Mouse (Mus musculus): ENCODE results near the gene Kcnt1. TPM values are rescaled to one million over a fixed set of nuclear protein-coding genes. Genes with fewer than 3 reads are reported as not detected.

The Kcnt1 gene
- total RNA-seq, 2 experiments from 2014 or later = not detected

Other genes with a start within 250 kb of the Kcnt1 start
- not detected in 2 replicates for gene Ccdc183, start 246.1 kb upstream of the Kcnt1 start, total RNA-seq (2015)
- gene Ccdc183, start 246.1 kb upstream of the Kcnt1 start, total RNA-seq (2017) = not detected in 2 replicates
- gene Tmem141, start 241.7 kb upstream of the Kcnt1 start, total RNA-seq (2015) = 8.4 and 19.2 TPM in 2 replicates
- 18.5 and 25.2 TPM in 2 replicates for gene Tmem141, start 241.7 kb upstream of the Kcnt1 start, total RNA-seq (2017)
- 1.1 and 1.9 TPM in 2 replicates for gene Fcna, start 235.7 kb upstream of the Kcnt1 start, total RNA-seq (2015)
- 2.2 and 3.2 TPM in 2 replicates for gene Fcna, start 235.7 kb upstream of the Kcnt1 start, total RNA-seq (2017)
- not detected in 2 replicates for gene Lcn8, start 210.6 kb upstream of the Kcnt1 start, total RNA-seq (2015)
- not detected in 2 replicates for gene Lcn8, start 210.6 kb upstream of the Kcnt1 start, total RNA-seq (2017)
- not detected in 2 replicates for gene Lcn5, start 205.8 kb upstream of the Kcnt1 start, total RNA-seq (2015)
- gene Lcn5, start 205.8 kb upstream of the Kcnt1 start, total RNA-seq (2017) = not detected in 2 replicates
- not detected in 2 replicates for gene Lcn6, start 186.9 kb upstream of the Kcnt1 start, total RNA-seq (2015)
- not detected in 2 replicates for gene Lcn6, start 186.9 kb upstream of the Kcnt1 start, total RNA-seq (2017)
- not detected in 2 replicates for gene Lcn10, start 181.0 kb upstream of the Kcnt1 start, total RNA-seq (2015)
- gene Lcn10, start 181.0 kb upstream of the Kcnt1 start, total RNA-seq (2017) = not detected in 2 replicates
- not detected in 2 replicates for gene Obp2a, start 163.7 kb upstream of the Kcnt1 start, total RNA-seq (2015)
- not detected in 2 replicates for gene Obp2a, start 163.7 kb upstream of the Kcnt1 start, total RNA-seq (2017)
- 24.4 and 25.9 TPM in 2 replicates for gene Bmyc, start 157.0 kb upstream of the Kcnt1 start, total RNA-seq (2015)
- gene Bmyc, start 157.0 kb upstream of the Kcnt1 start, total RNA-seq (2017) = 7.6 and 9.3 TPM in 2 replicates
- gene Obp2b, start 126.7 kb upstream of the Kcnt1 start, total RNA-seq (2015) = not detected in 2 replicates
- gene Obp2b, start 126.7 kb upstream of the Kcnt1 start, total RNA-seq (2017) = not detected in 2 replicates
- gene Lcn3, start 98.2 kb upstream of the Kcnt1 start, total RNA-seq (2015) = not detected in 2 replicates
- not detected in 2 replicates for gene Lcn3, start 98.2 kb upstream of the Kcnt1 start, total RNA-seq (2017)
- not detected in 2 replicates for gene Lcn11, start 86.7 kb upstream of the Kcnt1 start, total RNA-seq (2015)
- not detected in 2 replicates for gene Lcn11, start 86.7 kb upstream of the Kcnt1 start, total RNA-seq (2017)
- not detected in 2 replicates for gene Gm13539, start 81.5 kb upstream of the Kcnt1 start, total RNA-seq (2015)
- not detected in 2 replicates for gene Gm13539, start 81.5 kb upstream of the Kcnt1 start, total RNA-seq (2017)
- not detected in 2 replicates for gene Glt6d1, start 47.9 kb upstream of the Kcnt1 start, total RNA-seq (2015)
- not detected in 2 replicates for gene Glt6d1, start 47.9 kb upstream of the Kcnt1 start, total RNA-seq (2017)
- gene Lcn9, start 40.6 kb upstream of the Kcnt1 start, total RNA-seq (2015) = not detected in 2 replicates
- not detected in 2 replicates for gene Lcn9, start 40.6 kb upstream of the Kcnt1 start, total RNA-seq (2017)
- not detected in 2 replicates for gene Sohlh1, start 16.5 kb upstream of the Kcnt1 start, total RNA-seq (2015)
- not detected in 2 replicates for gene Sohlh1, start 16.5 kb upstream of the Kcnt1 start, total RNA-seq (2017)
- gene Camsap1, start 119.5 kb downstream of the Kcnt1 start, total RNA-seq (2015) = 3.4 and 4.4 TPM in 2 replicates
- gene Camsap1, start 119.5 kb downstream of the Kcnt1 start, total RNA-seq (2017) = 10.2 and 24.2 TPM in 2 replicates
- gene Ubac1, start 158.0 kb downstream of the Kcnt1 start, total RNA-seq (2015) = 39.8 TPM in 2 replicates
- gene Ubac1, start 158.0 kb downstream of the Kcnt1 start, total RNA-seq (2017) = 19.0 and 20.9 TPM in 2 replicates